Mouse (Mus musculus): ENCODE measurements around the gene Git2.

DNA sequence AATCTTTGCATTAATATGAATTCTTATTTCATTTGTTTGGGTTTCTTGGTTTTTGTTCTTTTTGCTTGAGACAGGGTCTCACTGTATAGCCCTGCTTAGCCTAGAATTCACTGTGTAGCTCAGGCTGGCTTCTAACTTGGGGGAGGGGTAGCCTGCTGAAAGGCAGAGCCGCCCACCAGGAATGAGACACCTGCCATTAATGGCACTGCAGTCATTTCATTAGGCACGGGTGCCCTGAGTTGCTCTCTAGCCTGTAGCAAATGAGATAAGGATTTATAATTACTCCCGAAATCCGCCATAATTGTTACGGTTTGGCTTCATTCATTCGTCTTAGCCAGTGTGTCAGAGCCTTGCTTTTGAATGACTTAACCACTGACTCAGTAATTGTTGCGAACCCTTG, 857 bp upstream of the Git2 start:
- TF ChIP-seq CTCF (IDR thresholded peaks at IDR 0.05; ENCODE audit: low read depth), result no peak
- TF ChIP-seq EP300 (IDR thresholded peaks at IDR 0.05; ENCODE audit: low read depth), result no peak
